Mouse (Mus musculus) heart, embryonic 14.5 days (tissue): ENCODE measurements around the gene Evx2. TPM values are rescaled to one million over a fixed set of nuclear protein-coding genes. Genes with fewer than 3 reads are reported as not detected.

Source experiments
- ATAC-seq: fragments of 200-750 bp; cut with Nextera tagmentation; 2 replicates; pipeline ENCODE4 v1.8.0; 2017; ENCODE audit warnings: low read depth, moderate TSS enrichment; ENCODE audit not compliant: insufficient number of reproducible peaks, insufficient read depth, low FRiP score
- H3K27ac ChIP-seq, 2 experiments: fragments of 200-500 bp in 1 of 2; fragments of 300-500 bp in 1 of 2; sonication (generic) in 1 of 2; replicated peaks in 1 of 2; 2 replicates each; pipeline ENCODE4 v1.5.1; 2012 to 2014; ENCODE audit warnings: low read depth in 2 of 2, low read length in 2 of 2, control low read depth in 1 of 2, mild to moderate bottlenecking in 1 of 2, mixed read lengths in 1 of 2; ENCODE audit not compliant: control insufficient read depth in 1 of 2, insufficient read depth in 1 of 2
- H3K27me3 ChIP-seq: fragments of 300-500 bp; sonication (generic); 2 replicates; pipeline ENCODE4 v1.6.1; 2014; ENCODE audit warnings: mild to moderate bottlenecking, low read length, control low read depth; ENCODE audit not compliant: control insufficient read depth, insufficient read depth
- H3K36me3 ChIP-seq: fragments of 300-500 bp; sonication (generic); 2 replicates; pipeline ENCODE4 v1.6.1; 2014; ENCODE audit warnings: mild to moderate bottlenecking, control low read depth, low read length, mixed read lengths; ENCODE audit not compliant: control insufficient read depth, insufficient read depth
- H3K4me1 ChIP-seq, 2 experiments: fragments of 200-500 bp in 1 of 2; fragments of 300-500 bp in 1 of 2; sonication (generic) in 1 of 2; 2 replicates each; pipeline ENCODE4 v1.6.1; 2012 to 2014; ENCODE audit warnings: low read length in 2 of 2, control low read depth in 1 of 2, mixed read lengths in 1 of 2; ENCODE audit not compliant: control insufficient read depth in 2 of 2, insufficient read depth in 2 of 2
- H3K4me2 ChIP-seq: fragments of 300-500 bp; sonication (generic); 2 replicates; pipeline ENCODE4 v1.6.1; 2014; ENCODE audit warnings: mild to moderate bottlenecking, low read length
- H3K4me3 ChIP-seq, 2 experiments: fragments of 200-500 bp in 1 of 2; fragments of 300-500 bp in 1 of 2; sonication (generic) in 1 of 2; 2 replicates each; pipeline ENCODE4 v1.5.1; 2012 to 2014; ENCODE audit warnings: low read length in 2 of 2, mild to moderate bottlenecking in 2 of 2, control low read depth in 1 of 2, low read depth in 1 of 2, moderate library complexity in 1 of 2; ENCODE audit not compliant: control insufficient read depth in 1 of 2, insufficient read depth in 1 of 2
- H3K9ac ChIP-seq: fragments of 300-500 bp; sonication (generic); 2 replicates; pipeline ENCODE4 v1.6.1; 2014; ENCODE audit warnings: mild to moderate bottlenecking, low read length
- H3K9me3 ChIP-seq: fragments of 300-500 bp; sonication (generic); 2 replicates; pipeline ENCODE4 v1.6.1; 2016; ENCODE audit warnings: low read length, control low read depth; ENCODE audit not compliant: control insufficient read depth
- WGBS: fragments of 180-500 bp; shearing (Covaris S2); extraction: QIAGEN DNeasy Blood & Tissue Kit; methylation state at CpG from one replicate; pipeline ENCODE4 v1.1.7; 2014; 5-methylcytosine and 5-hydroxymethylcytosine counted together
- polyA plus RNA-seq: library from polyadenylated mRNA; unstranded; fragments of >200 nt; fragmentation: Nextera tagmentation; extraction: Ambion mirVana; gene quantifications from 2 replicates; pipeline ENCODE4 v1.2.1, GENCODE M21; 2014

Gene Evx2
- polyA plus RNA-seq, 1 experiment from 2014 or later = not detected

- no peaks in the 10 kb centered on the region for H3K36me3 ChIP-seq
- H3K4me3 ChIP-seq = no peak overlapping the region
- WGBS = 8% methylated on average over 4 of the region's 4 CpGs
- no peak overlapping the region for H3K9ac ChIP-seq
- peaks cover 0 to 8% of the 10 kb centered on the region in 2 experiments; a peak in 1 of 4 replicates for H3K4me1 ChIP-seq
- no peaks in the 10 kb centered on the region for H3K9me3 ChIP-seq
- no peak for ATAC-seq
- no peak overlapping the region for H3K27ac ChIP-seq
- peaks cover 88% of the 10 kb centered on the region for H3K27me3 ChIP-seq
- no peak overlapping the region for H3K4me2 ChIP-seq
Observed at GRCm38 (mm10) chr2:74656632-74657021, 2.7 kb downstream of the Evx2 start.

- Histone ChIP-seq H3K4me3 (peak overlapping the region; percentile 15 to 32; a peak in 3 of 4 replicates), H3K9ac (0 out of 2 replicates have a peak overlapping the region, but pooled peaks have one; percentile 2), H3K27me3 (peaks cover 88% of the 10 kb centered on the region), H3K9me3 (no peaks in the 10 kb centered on the region), H3K36me3 (no peaks in the 10 kb centered on the region), H3K27ac (no peak overlapping the region), H3K4me1 (peaks cover 0 to 6% of the 10 kb centered on the region in 2 experiments; a peak in 1 of 4 replicates), H3K4me2 (peak overlapping the region; percentile 57)
- WGBS = 1% methylated on average over 57 of the region's 69 CpGs
- ATAC-seq = no peak
Observed at GRCm38 (mm10) chr2:74655821-74656631, 3.3 kb downstream of the Evx2 start.

- ATAC-seq = no peak
- H3K9ac ChIP-seq = no peak overlapping the region
- WGBS = 2% methylated on average over 16 of the region's 47 CpGs
Observed at GRCm38 (mm10) chr2:74655420-74655781, 4.0 kb downstream of the Evx2 start.

GRCm38 (mm10) chr2:74654743-74655419 lies 4.5 kb downstream of the Evx2 start:
- Histone ChIP-seq H3K9me3 (no peaks in the 10 kb centered on the region), H3K4me2 (no peak overlapping the region)

More at GRCm38 (mm10) chr2:74655420-74655781, 4.0 kb downstream of the Evx2 start:
- H3K27ac ChIP-seq = no peak overlapping the region
- H3K9me3 ChIP-seq = no peaks in the 10 kb centered on the region
- peaks cover 0 to 6% of the 10 kb centered on the region in 2 experiments; a peak in 1 of 4 replicates for H3K4me1 ChIP-seq
- peaks cover 88% of the 10 kb centered on the region for H3K27me3 ChIP-seq
- H3K4me2 ChIP-seq = peak overlapping the region; percentile 57
- peak overlapping the region; percentile 15 to 32; a peak in 3 of 4 replicates for H3K4me3 ChIP-seq
- no peaks in the 10 kb centered on the region for H3K36me3 ChIP-seq

GRCm38 (mm10) chr2:74653781-74654535 lies 5.4 kb downstream of the Evx2 start:
- WGBS = 12% methylated on average over 17 of the region's 17 CpGs
- H3K4me3 ChIP-seq = no peak overlapping the region
- H3K27ac ChIP-seq = no peak overlapping the region
- peaks cover 0 to 6% of the 10 kb centered on the region in 2 experiments; a peak in 1 of 4 replicates for H3K4me1 ChIP-seq
- no peak overlapping the region for H3K9ac ChIP-seq
- peaks cover 88% of the 10 kb centered on the region for H3K27me3 ChIP-seq
- no peak overlapping the region for H3K4me2 ChIP-seq
- no peaks in the 10 kb centered on the region for H3K9me3 ChIP-seq
- no peaks in the 10 kb centered on the region for H3K36me3 ChIP-seq
- no peak for ATAC-seq

More at GRCm38 (mm10) chr2:74654743-74655419, 4.5 kb downstream of the Evx2 start:
- Histone ChIP-seq H3K27ac (no peak overlapping the region), H3K4me3 (no peak overlapping the region), H3K36me3 (no peaks in the 10 kb centered on the region), H3K9ac (no peak overlapping the region), H3K27me3 (peaks cover 88% of the 10 kb centered on the region), H3K4me1 (peaks cover 0 to 6% of the 10 kb centered on the region in 2 experiments; a peak in 1 of 4 replicates)
- WGBS = 6% methylated on average over 20 of the region's 20 CpGs
- ATAC-seq = no peak

GRCm38 (mm10) chr2:74652996-74653340 lies 6.4 kb downstream of the Evx2 start:
- no peak for ATAC-seq
- 35% methylated on average over 2 of the region's 2 CpGs for WGBS
- Histone ChIP-seq H3K9me3 (no peaks in the 10 kb centered on the region), H3K27ac (no peak overlapping the region), H3K4me1 (peaks cover 0 to 6% of the 10 kb centered on the region in 2 experiments; a peak in 1 of 4 replicates), H3K27me3 (peaks cover 92% of the 10 kb centered on the region), H3K4me2 (no peak overlapping the region), H3K4me3 (no peak overlapping the region), H3K36me3 (no peaks in the 10 kb centered on the region), H3K9ac (no peak overlapping the region)

GRCm38 (mm10) chr2:74647082-74647864 lies 12.1 kb downstream of the Evx2 start:
- Histone ChIP-seq H3K4me3 (no peak overlapping the region), H3K27ac (no peak overlapping the region), H3K9me3 (no peaks in the 10 kb centered on the region), H3K4me2 (no peak overlapping the region), H3K27me3 (peaks cover 89% of the 10 kb centered on the region), H3K9ac (no peak overlapping the region), H3K36me3 (no peaks in the 10 kb centered on the region), H3K4me1 (no peaks in the 10 kb centered on the region)
- no peak for ATAC-seq
- 16% methylated on average over 7 of the region's 7 CpGs for WGBS
